Mouse (Mus musculus) brain, embryonic 14.5 days (tissue): Measurements from ENCODE around the gene Zfp646. TPM values are rescaled to one million over a fixed set of nuclear protein-coding genes. Genes with fewer than 3 reads are reported as not detected.
A peak's percentile ranks its signal among the peaks of the same experiment; 100 is the strongest.

Source experiments
- DNase-seq: peaks from one replicate; pipeline ENCODE4 v3.0.0-alpha.2; 2011; ENCODE audit warnings: low read depth
- CTCF ChIP-seq: fragments of 200-500 bp; IDR thresholded peaks from 2 replicates; pipeline ENCODE4 v1.5.1; 2012; ENCODE audit warnings: inconsistent platforms, mild to moderate bottlenecking, moderate library complexity, borderline replicate concordance; ENCODE audit not compliant: insufficient read depth, insufficient read length; ENCODE audit errors: extremely low read depth
- POLR2A ChIP-seq: fragments of 200-500 bp; IDR thresholded peaks from 2 replicates; pipeline ENCODE4 v1.6.1; 2012; ENCODE audit warnings: mild to moderate bottlenecking, inconsistent platforms, borderline replicate concordance; ENCODE audit not compliant: poor library complexity, insufficient read depth, insufficient read length, severe bottlenecking; ENCODE audit errors: extremely low read depth
- polyA plus RNA-seq: library from polyadenylated mRNA; depleted of rRNA; stranded (reverse); fragments of >200 nt; gene quantifications from 2 replicates; pipeline ENCODE4 v1.2.3, GENCODE M21; 2012

The Zfp646 gene
- polyA plus RNA-seq, 1 experiment: 28.1 TPM

GRCm38 (mm10) chr7:127866434-127866833 lies 9.6 kb upstream of the Zfp646 start:
- DNase-seq: no peak
- TF ChIP-seq POLR2A (no peak), CTCF (no peak)

DNA sequence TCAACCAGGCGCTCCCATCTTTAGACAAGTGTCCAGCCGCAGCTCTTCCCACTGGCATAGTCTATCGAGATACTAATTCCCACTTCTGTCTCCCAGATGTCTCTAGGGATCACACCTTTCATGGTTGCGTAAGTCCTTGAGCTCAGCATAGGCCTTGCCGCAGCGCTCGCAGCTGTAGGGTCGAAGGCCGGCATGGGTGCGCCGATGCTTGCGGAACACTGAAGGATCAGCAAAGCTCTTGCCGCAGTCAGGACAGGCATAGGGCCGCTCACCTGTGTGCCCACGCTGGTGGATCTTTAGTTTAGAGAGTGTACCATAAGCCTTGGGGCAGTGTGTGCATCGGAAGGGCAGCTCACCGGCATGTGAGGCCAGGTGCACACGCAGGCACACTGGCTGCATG lies 8.4 kb upstream of the Zfp646 start:
- DNase-seq: no peak
- no peak for TF ChIP-seq CTCF
- TF ChIP-seq POLR2A: no peak

DNA sequence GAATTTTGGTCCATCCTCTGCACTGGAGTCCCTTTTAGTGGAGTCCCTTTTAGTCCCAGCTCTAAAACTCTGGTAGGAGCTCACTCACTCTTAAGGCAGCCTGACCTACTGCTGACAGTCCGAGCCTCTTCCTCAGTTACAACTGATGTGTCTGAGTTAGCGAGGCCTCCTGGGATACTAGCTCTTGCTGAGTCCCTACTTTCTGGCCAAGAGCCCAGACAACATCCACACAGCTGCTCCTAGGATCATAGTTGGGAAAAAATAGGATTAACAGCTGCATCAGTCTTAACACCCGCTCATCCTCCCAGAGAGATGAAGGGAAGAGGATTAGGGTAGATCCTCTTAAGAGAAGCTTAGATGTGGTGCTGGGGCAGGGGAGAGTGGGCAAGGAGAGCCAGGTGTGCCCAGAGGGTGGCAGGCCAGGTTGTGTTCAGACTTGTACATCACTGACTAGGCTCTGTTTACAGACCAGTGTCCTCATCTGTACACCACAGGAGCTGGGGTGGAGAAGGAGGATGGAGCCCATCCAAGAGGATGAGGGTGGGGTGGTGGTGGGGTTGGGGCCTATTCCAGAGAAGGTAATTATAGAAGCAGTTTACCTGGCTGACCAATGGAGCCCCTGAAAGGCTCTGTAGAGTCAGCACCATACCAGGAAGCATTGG lies 6.7 kb upstream of the Zfp646 start:
- TF ChIP-seq CTCF (no peak), POLR2A (no peak)
- DNase-seq: peak; percentile 59

GRCm38 (mm10) chr7:127870136-127870821 lies 5.7 kb upstream of the Zfp646 start:
- DNase-seq: no peak

DNA sequence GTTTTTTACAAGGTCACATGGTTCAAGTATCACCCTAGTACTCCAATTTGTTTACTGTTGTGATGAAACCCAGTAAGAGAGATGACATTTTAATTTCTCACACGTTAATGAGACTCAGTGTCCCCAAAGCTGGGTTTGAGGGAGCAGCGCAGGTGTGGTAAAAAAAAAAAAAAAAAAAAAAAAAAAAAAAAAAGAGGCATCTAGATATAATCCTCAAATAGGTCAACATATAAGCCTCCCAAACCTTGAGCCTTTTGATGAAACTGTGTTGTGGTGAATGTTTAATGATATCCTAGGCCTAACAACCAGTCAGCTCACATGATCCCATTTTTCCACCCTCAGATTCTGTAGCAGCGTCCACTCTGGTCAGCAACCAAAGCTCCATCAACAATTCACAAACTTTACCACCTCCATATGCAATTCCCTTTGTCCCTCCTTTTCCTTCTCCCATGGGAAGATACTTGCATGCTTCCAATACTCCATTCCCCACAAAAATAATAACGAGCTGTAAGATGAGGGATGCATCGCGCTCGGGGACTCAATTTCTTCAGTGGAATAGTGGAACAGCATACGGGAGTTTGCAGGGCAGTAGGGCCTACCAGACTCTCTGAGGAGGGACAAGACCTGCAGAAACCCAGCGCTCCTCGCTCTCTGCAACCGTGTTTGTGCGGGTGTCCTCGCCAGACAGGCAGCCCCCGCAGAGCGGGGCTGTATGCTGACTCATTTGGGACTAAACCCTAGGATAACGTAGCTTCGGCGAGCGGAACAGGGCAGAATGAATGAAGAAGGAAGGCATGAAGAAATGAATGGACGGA lies 1.0 kb upstream of the Zfp646 start:
- DNase-seq: no peak
- TF ChIP-seq POLR2A: no peak; the same call in 1 of the 2 replicates
- no peak for TF ChIP-seq CTCF

More at GRCm38 (mm10) chr7:127870136-127870821, 5.7 kb upstream of the Zfp646 start:
- TF ChIP-seq POLR2A (no peak), CTCF (peak; percentile 20; the same call in 1 of the 2 replicates)

DNA sequence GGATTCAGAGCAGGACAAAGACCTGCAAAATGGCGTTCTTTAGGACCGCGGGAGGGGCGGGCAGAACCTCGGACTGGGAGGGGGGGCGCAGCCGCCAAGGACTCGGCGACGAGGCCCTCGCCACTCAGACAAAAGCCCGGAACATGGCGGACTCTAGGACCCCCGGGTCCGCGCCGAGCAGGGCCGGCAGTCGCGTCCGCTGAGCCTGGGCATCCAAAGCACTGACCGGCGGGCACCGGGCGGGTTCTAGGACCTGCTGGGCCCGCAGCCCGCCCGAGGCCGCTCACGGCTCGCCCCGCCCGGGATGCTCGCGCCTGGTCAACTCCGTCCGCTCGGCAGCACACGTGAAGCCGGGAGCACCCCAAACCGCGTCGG lies 407 bp upstream of the Zfp646 start:
- DNase-seq: peak; percentile 99
- TF ChIP-seq POLR2A (peak; percentile 30), CTCF (no peak)

- TF ChIP-seq POLR2A (peak; percentile 75; the same call in 1 of the 2 replicates), CTCF (no peak)
These were observed 687 bp downstream of the Zfp646 start, which contains the start of gene Zfp668 for GRCm38 (mm10) chr7:127876467-127877348. Gene Zfp668, minus strand, starts transcription at chr7:127876828.

DNA sequence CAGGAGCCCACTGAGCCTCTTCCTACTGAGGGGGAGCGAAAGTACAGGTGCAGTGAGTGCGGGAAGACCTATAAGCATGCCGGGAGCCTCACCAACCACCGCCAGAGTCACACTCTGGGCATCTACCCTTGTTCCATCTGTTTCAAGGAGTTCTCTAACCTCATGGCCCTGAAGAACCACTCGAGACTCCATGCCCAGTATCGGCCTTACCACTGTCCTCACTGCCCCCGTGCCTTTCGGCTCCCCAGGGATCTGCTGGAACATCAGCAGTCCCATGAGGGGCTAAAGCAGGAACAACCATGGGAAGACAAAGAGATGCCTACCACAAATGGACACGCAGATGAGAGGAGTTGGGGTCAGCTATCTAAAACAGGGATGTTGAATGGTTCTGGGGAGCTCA lies 3.3 kb downstream of the Zfp646 start:
- TF ChIP-seq POLR2A: no peak
- TF ChIP-seq CTCF: no peak
- DNase-seq: no peak

More at GRCm38 (mm10) chr7:127876467-127877348, 687 bp downstream of the Zfp646 start, which contains the start of gene Zfp668:
- peak; percentile 99 for DNase-seq

GRCm38 (mm10) chr7:127880431-127880830 lies 4.4 kb downstream of the Zfp646 start:
- no peak for TF ChIP-seq POLR2A
- TF ChIP-seq CTCF: no peak
- DNase-seq: no peak

DNA sequence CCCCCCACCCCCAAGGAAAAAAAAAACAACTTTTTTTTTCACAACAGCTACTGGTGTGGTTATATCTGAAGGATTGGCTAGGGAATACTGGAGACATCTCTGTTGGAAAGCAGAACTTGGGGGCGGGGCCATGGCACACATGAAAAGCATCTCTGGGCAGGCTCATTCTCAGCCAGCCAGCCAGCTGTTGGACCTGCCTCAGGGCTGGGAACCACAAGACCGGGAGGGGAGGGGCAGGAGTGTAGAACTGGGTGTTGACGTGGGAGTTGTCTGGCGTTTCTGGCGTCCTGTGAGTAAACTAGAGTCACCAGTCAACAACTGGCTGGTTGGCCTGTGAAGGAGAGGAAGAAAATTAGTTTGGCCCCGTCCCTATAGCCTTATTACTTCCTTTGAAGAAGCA lies 9.9 kb downstream of the Zfp646 start:
- TF ChIP-seq CTCF (no peak), POLR2A (no peak)
- DNase-seq: no peak

GRCm38 (mm10) chr7:127886551-127886950 lies 10.5 kb downstream of the Zfp646 start:
- DNase-seq: no peak
- TF ChIP-seq CTCF: no peak
- no peak for TF ChIP-seq POLR2A
